Mouse (Mus musculus): Measurements from ENCODE around the gene Mms19. TPM values are rescaled to one million over a fixed set of nuclear protein-coding genes. Genes with fewer than 3 reads are reported as not detected.

The Mms19 gene
- 112 TPM for total RNA-seq (2023)

GRCm38 (mm10) chr19:41980819-41981594, at the start of gene Mms19:
Gene Mms19, minus strand, starts transcription at chr19:41981157.

GRCm38 (mm10) chr19:41981595-41981927, 604 bp upstream of the Mms19 start, which contains the start of gene Ubtd1:
Gene Ubtd1, plus strand, starts transcription at chr19:41981763.

GRCm38 (mm10) chr19:41933179-41934086, 47.5 kb downstream of the Mms19 start, which contains the start of the genes Exosc1 and Zdhhc16:
Gene Exosc1, minus strand, starts transcription at chr19:41933423.
Gene Zdhhc16, plus strand, starts transcription at chr19:41933480.

GRCm38 (mm10) chr19:41911178-41912073, 69.5 kb downstream of the Mms19 start, which contains the start of gene Pgam1:
Gene Pgam1, plus strand, starts transcription at chr19:41911923.

GRCm38 (mm10) chr19:41895460-41896318, 85.3 kb downstream of the Mms19 start, which contains the start of gene Rrp12:
Gene Rrp12, minus strand, starts transcription at chr19:41896173.

Other genes starting within 250 kb of the Mms19 start
- gene Slit1, start 237.5 kb downstream of the Mms19 start, total RNA-seq (2023) = 0.15 TPM
- gene Arhgap19, start 179.1 kb downstream of the Mms19 start, total RNA-seq (2023) = 2.9 TPM
- 67.5 TPM for gene Frat1, start 151.2 kb downstream of the Mms19 start, total RNA-seq (2023)
- 98.7 TPM for gene Frat2, start 133.0 kb downstream of the Mms19 start, total RNA-seq (2023)
- 35.0 TPM for gene Rrp12, start 85.0 kb downstream of the Mms19 start, total RNA-seq (2023)
- 47.8 TPM for gene Pgam1, start 69.2 kb downstream of the Mms19 start, total RNA-seq (2023)
- 36.5 TPM for gene Exosc1, start 47.7 kb downstream of the Mms19 start, total RNA-seq (2023)
- 24.0 TPM for gene Zdhhc16, start 47.7 kb downstream of the Mms19 start, total RNA-seq (2023)
- 11.9 TPM for gene Ubtd1, start 606 bp upstream of the Mms19 start, total RNA-seq (2023)
- gene Ankrd2, start 54.8 kb upstream of the Mms19 start, total RNA-seq (2023) = not detected
- not detected for gene Hoga1, start 64.5 kb upstream of the Mms19 start, total RNA-seq (2023)
- gene 4933411K16Rik, start 71.1 kb upstream of the Mms19 start, total RNA-seq (2023) = not detected
- not detected for gene Morn4, start 105.2 kb upstream of the Mms19 start, total RNA-seq (2023)
- gene Pi4k2a, start 109.3 kb upstream of the Mms19 start, total RNA-seq (2023) = 49.5 TPM
- 7.1 TPM for gene Avpi1, start 147.9 kb upstream of the Mms19 start, total RNA-seq (2023)
- gene Marveld1, start 166.2 kb upstream of the Mms19 start, total RNA-seq (2023) = 19.4 TPM
- gene Zfyve27, start 182.8 kb upstream of the Mms19 start, total RNA-seq (2023) = 82.2 TPM
- not detected for gene Sfrp5, start 221.1 kb upstream of the Mms19 start, total RNA-seq (2023)